Mouse (Mus musculus): ENCODE measurements around the gene Zfp704. TPM values are rescaled to one million over a fixed set of nuclear protein-coding genes. Genes with fewer than 3 reads are reported as not detected.

The Zfp704 gene
- total and polyA plus RNA-seq, 3 experiments, result not detected

GRCm38 (mm10) chr3:9520728-9521054 is 89.2 kb downstream of the Zfp704 start:
- TF ChIP-seq ELF1 (IDR thresholded peaks at IDR 0.05; ENCODE audit: low read depth, low read length) (no peak), TCF12 (IDR thresholded peaks at IDR 0.05; ENCODE audit: low read depth, low read length) (no peak), CHD2 (IDR thresholded peaks at IDR 0.05; ENCODE audit: low read length) (no peak), JUN (IDR thresholded peaks at IDR 0.05; ENCODE audit: insufficient read depth, low read depth, low read length) (no peak), HCFC1 (IDR thresholded peaks at IDR 0.05; ENCODE audit: low read depth, low read length) (no peak), ZMIZ1 (IDR thresholded peaks at IDR 0.05; ENCODE audit: low read depth, low read length) (no peak), SIN3A (IDR thresholded peaks at IDR 0.05; ENCODE audit: low read length) (no peak), UBTF (IDR thresholded peaks at IDR 0.05; ENCODE audit: low read depth, low read length) (no peak), MAZ (IDR thresholded peaks at IDR 0.05; ENCODE audit: low read depth, low read length) (no peak), NELFE (IDR thresholded peaks at IDR 0.05; ENCODE audit: low read depth, low read length) (no peak), NRF1 (IDR thresholded peaks at IDR 0.05; ENCODE audit: low read depth, low read length) (no peak), EP300 (IDR thresholded peaks at IDR 0.05; ENCODE audit: low read length) (no peak), MAX (IDR thresholded peaks at IDR 0.05; ENCODE audit: low read length) (no peak), ZKSCAN1 (IDR thresholded peaks at IDR 0.05; ENCODE audit: borderline replicate concordance, low read depth, low read length) (no peak), CTCF (conservative IDR thresholded peaks at IDR 0.05 in 1 of 2, IDR thresholded peaks at IDR 0.05 in 1 of 2; ENCODE audit: low read depth in 2 of 2, low read length in 2 of 2) (no peak), ZNF384 (IDR thresholded peaks at IDR 0.05; ENCODE audit: low read depth, low read length) (no peak), ZC3H11A (IDR thresholded peaks at IDR 0.05; ENCODE audit: low read depth, low read length) (no peak), JUND (conservative IDR thresholded peaks at IDR 0.05; ENCODE audit: low read depth, low read length) (no peak)
- no peak for DNase-seq (ENCODE audit: extremely low read depth)
- Histone ChIP-seq H3K9me3 (replicated peaks; ENCODE audit: low read length) (no peaks in the 10 kb centered on the region), H3K4me1 (ENCODE audit: control insufficient read depth in 1 of 2, insufficient read depth in 2 of 2) (peaks cover 0 to 5% of the 10 kb centered on the region in 2 experiments; a peak in 2 of 4 replicates), H3K4me3 (replicated peaks in 1 of 3; ENCODE audit: low read depth in 2 of 3, low read length in 2 of 3, poor library complexity in 1 of 3) (no peak overlapping the region), H3K4me2 (ENCODE audit: insufficient read depth, low read depth, poor library complexity, severe bottlenecking) (no peak overlapping the region), H3K9ac (ENCODE audit: insufficient read depth, low read depth) (no peak overlapping the region), H3K27ac (ENCODE audit: insufficient read depth, low read depth) (no peak overlapping the region), H3K79me2 (replicated peaks; ENCODE audit: control insufficient read depth, extremely low read depth, insufficient read depth, poor library complexity, severe bottlenecking) (no peaks in the 10 kb centered on the region), H3K36me3 (replicated peaks in 1 of 2; ENCODE audit: control insufficient read depth in 1 of 2, insufficient read depth in 1 of 2, low read length in 1 of 2) (no peaks in the 10 kb centered on the region), H3K27me3 (replicated peaks) (no peaks in the 10 kb centered on the region)
- dilution Hi-C loops (cut with MboI; ENCODE audit: extremely low pct_ligation_motif_present, extremely low pct_unique_long_range_greater_than_20kb, low sequenced_read_pairs) (no loop called here), in situ Hi-C loops (cut with MboI; ENCODE audit: low pct_ligation_motif_present, low pct_unique_long_range_greater_than_20kb, low sequenced_read_pairs) (no loop called here)

DNA sequence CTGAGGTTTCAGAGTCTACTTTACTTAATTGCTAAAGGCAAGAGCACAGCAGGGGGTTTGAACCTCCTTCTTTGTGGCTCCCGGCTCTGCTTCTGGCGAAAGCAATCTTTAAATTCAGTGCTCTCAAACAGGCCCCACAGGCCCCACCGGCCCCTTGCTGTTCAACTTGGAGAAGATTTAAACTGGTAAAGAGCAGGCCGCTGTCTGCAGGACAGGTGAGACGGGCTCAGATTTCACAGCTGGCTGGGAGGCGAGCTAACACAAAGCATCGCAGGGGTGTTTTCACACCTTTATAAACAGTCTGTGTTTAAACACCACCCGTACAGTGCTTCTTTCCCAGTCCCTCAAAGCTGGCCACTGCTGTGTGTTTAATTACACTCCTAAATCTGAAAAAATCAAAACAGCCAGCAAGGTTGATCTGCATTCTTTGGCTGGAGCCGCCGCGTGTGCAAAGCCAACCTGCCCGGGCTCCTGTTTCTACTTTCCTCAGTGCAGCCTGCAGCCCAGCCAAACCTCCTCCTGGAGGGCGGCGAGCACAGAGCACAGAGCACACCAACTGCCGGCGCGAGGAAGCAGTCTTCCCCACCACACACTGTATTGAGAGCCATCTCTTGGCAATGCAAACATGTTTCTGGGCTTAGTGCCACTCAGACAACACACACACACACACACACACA is 89.7 kb downstream of the Zfp704 start:
- TF ChIP-seq MAX (IDR thresholded peaks at IDR 0.05; ENCODE audit: low read length) (no peak), BHLHE40 (IDR thresholded peaks at IDR 0.05; ENCODE audit: low read depth, low read length) (no peak), ELF1 (IDR thresholded peaks at IDR 0.05; ENCODE audit: low read depth, low read length) (no peak), MAZ (IDR thresholded peaks at IDR 0.05; ENCODE audit: low read depth, low read length) (no peak), USF1 (IDR thresholded peaks at IDR 0.05; ENCODE audit: low read depth, low read length) (no peak), PAX5 (IDR thresholded peaks at IDR 0.05; ENCODE audit: low read length) (no peak), CTCF (conservative IDR thresholded peaks at IDR 0.05 in 1 of 2, IDR thresholded peaks at IDR 0.05 in 1 of 2; ENCODE audit: low read depth in 2 of 2, low read length in 2 of 2) (no peak), ZNF384 (IDR thresholded peaks at IDR 0.05; ENCODE audit: low read depth, low read length) (no peak), NRF1 (IDR thresholded peaks at IDR 0.05; ENCODE audit: low read depth, low read length) (no peak), E2F4 (IDR thresholded peaks at IDR 0.05; ENCODE audit: insufficient replicate concordance, low read depth, low read length) (no peak), TBP (conservative IDR thresholded peaks at IDR 0.05; ENCODE audit: low read depth, low read length) (no peak), POLR2AphosphoS2 (IDR thresholded peaks at IDR 0.05; ENCODE audit: low read depth, low read length) (no peak)
- dilution Hi-C loops (cut with MboI; ENCODE audit: extremely low pct_ligation_motif_present, extremely low pct_unique_long_range_greater_than_20kb, low sequenced_read_pairs) (no loop called here), in situ Hi-C loops (cut with MboI; ENCODE audit: low pct_ligation_motif_present, low pct_unique_long_range_greater_than_20kb, low sequenced_read_pairs) (no loop called here)
- Histone ChIP-seq H3K9me3 (replicated peaks; ENCODE audit: low read length) (no peaks in the 10 kb centered on the region), H3K27ac (ENCODE audit: insufficient read depth, low read depth) (no peak overlapping the region), H3K9ac (ENCODE audit: insufficient read depth, low read depth) (no peak overlapping the region), H3K79me2 (replicated peaks; ENCODE audit: control insufficient read depth, extremely low read depth, insufficient read depth, poor library complexity, severe bottlenecking) (no peaks in the 10 kb centered on the region), H3K4me2 (ENCODE audit: insufficient read depth, low read depth, poor library complexity, severe bottlenecking) (no peak overlapping the region), H3K4me3 (replicated peaks in 1 of 3; ENCODE audit: low read depth in 2 of 3, low read length in 2 of 3, poor library complexity in 1 of 3) (no peak overlapping the region), H3K27me3 (replicated peaks) (no peaks in the 10 kb centered on the region), H3K4me1 (ENCODE audit: control insufficient read depth in 1 of 2, insufficient read depth in 2 of 2) (peaks cover 0 to 9% of the 10 kb centered on the region in 2 experiments; a peak in 2 of 4 replicates), H3K36me3 (replicated peaks in 1 of 2; ENCODE audit: control insufficient read depth in 1 of 2, insufficient read depth in 1 of 2, low read length in 1 of 2) (no peaks in the 10 kb centered on the region)
- no peak for DNase-seq (ENCODE audit: extremely low read depth)

Measured in CH12.LX (cell line).